Mouse (Mus musculus): Measurements from ENCODE around the gene Gsn. TPM values are rescaled to one million over a fixed set of nuclear protein-coding genes. Genes with fewer than 3 reads are reported as not detected.

The Gsn gene
- total RNA-seq, 2 experiments from 2014 or later: 164 to 171 TPM

DNA sequence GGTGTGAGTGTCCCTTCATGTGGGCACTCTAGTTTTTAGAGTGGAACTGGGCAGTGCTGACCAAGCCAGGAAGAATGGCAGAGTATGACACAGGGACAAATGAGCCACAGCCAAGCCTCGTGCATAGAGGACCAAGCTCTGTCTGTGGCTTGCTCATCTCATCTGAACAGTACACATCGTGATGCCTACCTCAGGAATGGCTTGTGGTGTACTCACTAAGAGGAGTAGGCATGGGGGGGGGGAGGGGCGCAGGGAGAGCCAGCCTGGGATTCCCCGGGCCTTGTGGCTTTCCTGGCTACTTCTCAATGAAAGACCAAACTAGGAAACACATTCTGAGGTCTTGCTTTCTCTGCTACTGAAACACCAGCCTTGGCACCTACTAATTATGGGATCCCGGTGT lies 1.2 kb upstream of the Gsn start:
- DNase-seq: no peak

DNA sequence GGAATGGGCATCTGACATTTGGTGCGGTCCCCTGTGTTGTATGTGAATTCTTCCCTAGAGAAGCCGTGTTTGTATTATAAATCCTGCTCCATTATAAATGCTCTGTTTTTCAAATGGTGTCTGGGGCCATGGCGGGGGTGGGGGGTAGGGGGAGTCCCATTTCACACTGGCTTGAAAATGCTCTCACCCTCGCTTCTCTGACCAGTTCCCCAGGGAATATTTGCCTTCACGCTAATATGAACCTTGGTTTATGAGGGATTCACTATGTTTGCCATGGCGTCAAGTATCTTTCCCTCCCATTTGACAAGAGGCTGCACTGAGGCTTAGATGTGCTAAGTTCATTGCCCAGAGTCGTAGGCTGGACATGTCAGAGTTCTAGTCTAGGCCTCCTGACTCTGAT lies 718 bp upstream of the Gsn start:
- no peak for DNase-seq

DNA sequence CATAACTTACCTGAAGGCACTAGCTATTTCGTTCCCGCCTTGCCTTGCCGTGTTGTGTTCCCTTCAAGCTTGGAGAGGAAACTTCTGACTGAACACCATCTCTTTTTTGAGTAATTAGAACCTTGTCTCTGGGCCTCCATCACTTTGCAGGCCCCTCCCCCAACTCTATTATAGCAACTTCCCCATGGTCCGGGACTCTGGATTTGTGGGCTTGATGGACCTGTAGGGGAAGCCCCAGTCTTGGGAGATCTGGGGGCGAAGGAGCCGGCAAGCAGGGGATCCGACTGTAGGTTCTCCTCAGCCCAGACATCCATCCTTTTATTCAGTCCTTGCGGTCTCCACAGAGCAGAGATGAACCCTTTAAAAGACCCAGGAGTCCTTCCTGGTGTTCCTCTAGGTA lies 752 bp downstream of the Gsn start:
- DNase-seq: no peak

DNA sequence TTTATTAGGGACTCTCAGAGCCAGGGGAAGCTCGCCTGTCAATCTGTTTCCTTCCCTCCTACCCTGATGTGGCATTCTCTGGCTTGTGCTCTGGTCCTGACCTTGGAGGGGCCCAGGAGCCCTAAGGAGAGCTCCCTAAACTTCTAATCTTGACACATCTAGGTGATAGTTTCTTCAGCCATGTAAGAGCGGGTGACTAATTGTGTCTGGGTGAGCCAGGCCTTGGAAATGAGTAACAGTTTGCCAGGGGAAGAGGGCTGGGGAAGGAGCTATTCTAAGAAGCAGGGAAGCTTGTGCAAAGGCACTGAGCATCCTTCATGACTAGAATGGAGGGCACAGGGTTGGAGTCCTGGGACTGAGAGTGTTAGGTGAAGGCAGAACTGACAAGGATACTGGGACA lies 1.7 kb downstream of the Gsn start:
- no peak for DNase-seq

DNA sequence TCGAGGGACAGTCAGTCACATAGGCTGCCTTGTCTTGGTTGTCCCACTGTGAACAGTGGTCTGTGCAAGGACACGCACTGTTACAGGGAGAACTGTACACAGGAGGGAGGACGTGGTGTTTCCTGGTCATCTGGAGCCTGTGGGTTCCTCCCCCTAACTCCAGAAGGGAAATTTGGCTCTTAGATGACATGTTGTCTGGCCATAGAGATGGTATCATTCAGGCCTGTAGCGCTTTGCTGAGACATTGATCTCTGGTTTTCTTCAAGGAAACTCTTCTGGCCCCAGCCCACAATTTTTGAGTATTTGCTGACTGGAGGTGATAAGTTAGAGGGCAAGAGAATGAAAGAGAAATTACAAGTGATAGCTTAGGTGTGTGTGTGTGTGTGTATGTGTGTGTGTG lies 2.4 kb downstream of the Gsn start:
- DNase-seq: no peak

DNA sequence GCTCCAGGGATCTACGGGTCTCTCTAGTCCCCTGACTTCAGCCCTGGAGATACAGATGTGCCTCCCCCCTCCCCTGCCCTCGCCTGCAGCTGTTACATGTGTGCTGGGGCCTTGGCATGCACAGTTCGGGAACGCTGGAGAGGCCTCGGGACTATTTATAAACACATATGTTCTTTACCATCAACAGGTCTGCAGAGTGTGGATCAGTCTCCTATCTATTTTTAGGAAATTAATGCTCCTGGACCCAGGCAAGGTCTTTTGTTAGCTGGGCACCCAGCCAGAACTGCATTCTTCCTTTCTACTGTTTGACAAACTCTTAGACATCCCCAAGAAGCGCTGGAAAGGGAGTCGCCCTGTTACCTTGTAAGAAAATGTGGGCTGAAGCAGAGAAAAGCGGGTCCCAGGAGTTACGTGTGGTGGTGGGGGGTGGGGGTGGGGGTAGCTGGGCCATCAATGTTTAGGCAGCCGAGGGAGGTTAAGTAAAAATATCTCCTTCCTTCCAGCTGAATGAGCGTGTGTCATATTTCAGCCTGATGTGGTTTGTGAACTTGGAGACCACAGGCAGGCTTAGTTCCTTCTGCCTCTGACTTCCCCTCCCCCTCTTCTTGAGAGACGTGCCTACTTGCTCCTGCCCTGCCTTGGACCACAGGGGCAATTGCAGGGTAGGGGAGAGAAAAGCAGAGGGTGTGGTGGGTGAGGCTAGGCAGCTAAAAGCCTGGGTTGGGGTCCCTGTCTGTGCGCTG lies 3.3 kb downstream of the Gsn start:
- DNase-seq: peak; percentile 50

DNA sequence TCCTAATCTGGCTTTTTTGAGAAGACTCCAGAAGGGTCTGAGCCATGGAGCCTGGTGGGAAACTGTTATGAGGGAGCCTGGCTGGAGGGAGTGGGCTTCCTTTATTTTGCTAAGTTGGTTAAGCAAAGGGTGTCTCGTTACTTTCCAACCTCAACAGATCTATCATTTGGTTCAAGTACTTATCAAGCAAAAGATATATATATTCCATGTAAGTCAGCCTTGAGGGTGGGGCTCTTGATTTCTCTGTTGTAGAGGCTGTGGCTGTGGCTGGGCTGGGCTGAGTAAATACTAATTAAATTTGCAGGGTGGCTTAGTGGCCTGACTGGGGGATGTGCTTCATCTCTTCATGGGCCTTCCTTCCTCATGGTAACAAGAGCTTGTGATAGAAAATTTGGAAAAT lies 4.1 kb downstream of the Gsn start:
- DNase-seq: no peak

DNA sequence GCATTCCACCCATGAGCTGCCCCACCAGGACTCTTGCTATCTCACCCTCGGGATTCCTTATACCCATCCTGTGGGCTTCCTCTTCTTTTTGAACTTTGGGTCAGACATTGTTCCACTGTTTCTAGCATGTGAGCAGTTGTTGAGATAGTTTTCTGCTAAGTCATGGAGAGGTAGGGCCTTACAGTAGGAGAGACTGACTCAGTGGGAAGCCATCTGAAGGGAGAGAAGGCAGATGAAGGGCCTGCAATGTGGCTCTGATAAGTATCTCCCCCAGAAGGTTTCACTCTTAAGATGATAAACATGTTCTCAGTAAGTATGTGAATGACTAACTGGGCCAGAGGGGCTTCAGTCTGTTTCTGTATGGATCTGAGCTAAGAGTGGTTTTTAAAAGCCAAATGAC lies 7.9 kb downstream of the Gsn start:
- DNase-seq: no peak

DNA sequence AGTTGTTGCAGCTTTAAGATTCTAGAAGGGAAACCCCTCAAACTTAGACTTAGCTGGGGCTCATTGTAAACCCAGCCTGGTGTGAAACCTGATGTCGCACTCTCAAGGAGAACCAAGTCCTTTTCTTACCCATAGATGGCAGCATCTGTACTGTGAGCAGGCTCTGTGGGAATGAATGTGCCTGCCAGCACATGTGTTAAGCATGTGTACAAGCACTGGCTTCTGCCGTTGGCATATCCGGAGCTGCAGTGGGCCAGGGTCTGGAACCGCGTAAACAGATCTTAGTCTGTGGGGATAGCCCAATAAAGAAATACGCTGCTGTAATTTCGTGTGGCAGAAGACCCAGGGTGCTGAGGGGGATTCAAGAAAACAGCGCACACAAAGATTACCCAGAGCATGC lies 9.1 kb downstream of the Gsn start:
- peak; percentile 59 for DNase-seq

DNA sequence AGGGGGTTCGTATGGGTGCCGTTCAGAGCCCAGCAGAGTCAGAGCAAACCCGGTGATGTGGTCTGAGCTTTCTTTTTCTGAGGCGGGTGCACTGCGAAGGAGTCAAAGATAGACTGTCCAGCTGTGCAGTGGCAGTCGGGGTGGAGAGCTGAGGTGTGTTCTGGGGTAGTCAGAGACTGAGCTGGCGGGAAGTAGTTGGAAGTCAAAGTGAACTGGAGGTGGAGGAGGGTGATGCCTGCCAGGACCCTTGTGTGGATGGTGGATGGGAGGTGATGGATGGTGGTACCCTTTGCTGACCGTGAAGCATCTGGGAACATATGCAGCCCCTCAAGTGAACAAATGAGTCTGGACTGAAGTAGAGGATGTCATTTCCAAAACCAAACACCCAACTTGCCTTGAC lies 9.6 kb downstream of the Gsn start:
- no peak for DNase-seq

DNA sequence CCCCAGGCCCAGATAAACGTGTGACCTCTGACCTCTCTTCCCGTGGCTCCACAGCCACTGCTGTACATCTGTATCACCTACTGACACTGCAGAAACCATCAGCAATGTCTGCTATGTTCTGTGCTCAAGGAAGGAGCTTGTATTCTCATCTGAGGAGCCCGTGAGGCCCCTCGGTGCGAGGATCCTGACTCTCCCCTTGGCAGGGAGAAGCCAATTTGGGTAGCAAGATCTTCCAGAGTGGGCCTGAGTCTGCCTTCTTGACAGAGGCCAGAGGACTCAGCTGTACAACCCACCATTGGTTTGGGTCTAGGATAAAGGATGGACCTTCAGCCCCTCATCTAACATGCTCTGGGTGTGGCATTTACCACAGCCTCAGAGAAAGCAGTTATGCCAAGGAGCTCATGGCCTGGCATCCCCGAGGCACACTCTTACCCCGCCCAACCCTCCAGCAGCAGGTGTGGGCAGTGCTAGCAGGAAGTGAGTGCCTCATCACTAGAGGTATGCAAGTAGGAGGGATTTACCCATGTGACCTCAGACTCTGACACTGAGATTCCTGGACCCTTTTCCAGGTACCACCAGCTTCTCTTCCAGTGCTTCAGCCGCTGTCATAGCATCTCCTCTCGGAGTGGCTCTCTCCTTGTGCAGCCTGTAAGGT lies 10.2 kb downstream of the Gsn start:
- no peak for DNase-seq

DNA sequence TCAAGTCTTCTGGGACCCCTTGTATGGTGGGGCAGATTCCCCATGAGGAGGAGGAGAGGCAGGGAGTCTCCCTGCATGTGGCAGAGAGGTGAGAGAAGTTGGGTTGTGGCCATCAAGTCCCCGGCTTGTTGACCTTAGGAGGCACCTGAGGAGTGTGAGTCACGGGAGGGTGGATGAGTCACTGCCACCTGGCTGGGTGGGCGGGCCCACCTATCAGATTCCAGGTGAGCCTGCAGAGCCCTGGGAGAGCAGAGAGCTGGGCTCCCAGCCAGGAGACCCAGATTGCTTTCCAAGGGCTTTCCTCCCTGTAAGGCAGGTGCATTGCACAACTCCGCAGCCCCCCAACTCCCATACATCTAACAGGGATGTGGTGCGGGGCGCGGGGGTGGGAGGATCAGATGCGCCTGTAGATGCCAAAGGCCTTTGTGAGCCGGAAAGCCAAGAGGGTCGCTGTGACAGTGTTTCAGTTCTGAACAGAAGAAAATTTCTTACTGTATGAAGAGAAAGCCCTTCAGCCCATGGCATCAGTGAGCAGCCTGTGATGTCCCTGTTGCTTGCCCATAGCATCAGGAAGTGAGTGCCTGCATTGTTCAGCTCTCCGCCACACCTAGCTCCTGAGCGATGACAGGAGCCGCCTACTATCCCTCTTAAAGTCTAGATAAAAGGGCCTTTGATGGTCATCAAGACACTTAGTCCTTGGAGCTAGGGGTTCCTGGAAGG lies 11.1 kb downstream of the Gsn start:
- no peak for DNase-seq

DNA sequence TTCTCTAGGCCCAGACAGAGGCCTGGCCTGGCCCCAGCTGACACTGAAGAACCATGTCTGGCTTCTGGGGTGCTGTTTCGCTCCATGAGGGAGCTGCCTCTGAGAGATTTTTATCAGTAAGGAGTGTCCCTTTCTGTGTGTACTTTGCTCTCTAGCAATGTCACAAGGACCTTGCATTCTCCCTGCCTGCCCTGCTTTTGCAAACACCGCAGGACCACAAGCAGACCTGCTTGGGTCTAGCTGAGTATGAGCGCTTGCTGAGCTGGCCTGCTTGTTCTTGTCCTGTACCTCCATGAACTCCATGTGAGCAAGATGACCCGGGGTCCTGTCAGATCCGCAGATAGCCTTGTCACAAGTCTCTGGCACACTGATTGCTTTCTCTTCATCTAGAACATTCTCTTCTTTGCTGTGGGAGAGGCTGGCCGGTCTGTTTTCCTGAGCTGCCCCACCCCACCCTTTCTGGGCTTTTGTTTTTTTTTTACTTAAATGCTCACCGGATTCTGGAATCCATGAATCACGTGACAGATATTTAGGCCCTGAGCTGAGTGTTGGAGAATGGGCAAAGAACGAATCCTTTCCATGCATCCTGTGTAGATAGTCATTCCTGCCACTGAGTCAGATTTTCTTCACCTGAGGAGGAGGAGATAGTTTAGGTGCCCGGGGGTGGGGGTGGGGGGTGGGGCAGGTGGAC lies 11.8 kb downstream of the Gsn start:
- no peak for DNase-seq

DNA sequence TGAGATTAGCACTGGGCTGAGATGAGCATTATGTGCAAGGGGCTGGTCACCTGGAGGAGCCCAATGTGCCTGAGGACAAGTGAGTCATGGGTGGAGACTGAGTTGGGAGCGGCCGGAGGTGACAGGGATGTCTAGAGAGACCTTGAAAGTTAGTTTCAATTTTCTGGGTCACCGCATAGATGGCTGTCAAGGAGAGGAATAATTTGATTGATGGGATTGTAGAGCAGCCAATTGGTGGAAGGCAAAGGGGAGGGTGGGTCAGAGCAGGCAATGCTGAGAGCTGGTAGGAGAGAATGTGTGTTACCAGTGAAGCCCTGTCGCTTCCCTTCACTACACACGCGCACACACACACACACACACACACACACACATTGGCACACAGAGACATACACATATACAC lies 13.0 kb downstream of the Gsn start:
- DNase-seq: no peak

DNA sequence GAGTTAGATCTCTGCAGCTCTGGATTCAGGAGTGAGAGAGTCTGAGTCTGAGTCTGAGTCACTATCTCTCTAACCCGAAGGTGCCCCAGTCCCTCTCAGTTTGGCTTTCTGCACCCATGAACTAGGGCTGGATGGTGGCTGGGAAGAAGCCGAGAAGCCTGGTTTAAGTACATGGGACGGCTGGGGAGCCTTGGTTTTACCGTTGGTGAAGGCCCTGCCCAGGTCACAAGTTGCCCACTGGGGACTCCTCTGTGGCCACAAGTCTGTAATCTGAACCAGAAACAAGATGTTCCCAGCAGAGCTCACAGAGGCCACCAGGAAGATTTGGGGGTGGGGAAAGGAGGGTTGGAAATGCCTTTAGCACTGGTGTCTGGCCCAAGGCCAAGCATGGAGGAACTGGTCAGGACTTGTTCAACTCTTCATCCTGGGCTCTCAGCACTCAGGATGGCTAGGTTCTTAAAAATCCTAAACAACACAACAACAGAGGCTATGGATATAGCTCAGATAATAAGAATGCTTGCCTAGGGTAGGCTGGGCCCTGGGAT lies 13.6 kb downstream of the Gsn start:
- peak; percentile 49 for DNase-seq

DNA sequence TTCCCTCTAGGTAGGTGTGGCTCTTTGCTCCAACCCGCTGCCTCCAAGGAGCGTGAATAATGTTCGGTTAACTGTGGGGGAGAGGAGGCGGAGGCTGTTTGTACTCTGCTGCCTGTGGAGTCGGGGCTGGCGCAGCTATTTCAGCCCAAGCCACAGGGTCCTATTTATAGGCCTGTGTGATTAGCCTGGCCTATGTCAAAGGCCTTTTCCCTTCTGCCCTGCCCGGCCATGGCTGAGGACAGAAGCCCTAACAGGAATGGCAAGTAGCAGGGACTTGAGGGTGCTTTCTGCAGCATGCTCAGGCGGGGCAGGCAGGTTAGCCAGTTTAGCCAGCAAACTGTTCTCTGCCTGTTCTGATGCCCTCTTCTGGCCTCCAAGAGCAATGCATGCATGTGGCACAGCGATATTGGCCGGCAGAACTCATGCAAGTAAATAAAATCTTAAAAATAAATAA lies 14.4 kb downstream of the Gsn start:
- DNase-seq: peak; percentile 70

DNA sequence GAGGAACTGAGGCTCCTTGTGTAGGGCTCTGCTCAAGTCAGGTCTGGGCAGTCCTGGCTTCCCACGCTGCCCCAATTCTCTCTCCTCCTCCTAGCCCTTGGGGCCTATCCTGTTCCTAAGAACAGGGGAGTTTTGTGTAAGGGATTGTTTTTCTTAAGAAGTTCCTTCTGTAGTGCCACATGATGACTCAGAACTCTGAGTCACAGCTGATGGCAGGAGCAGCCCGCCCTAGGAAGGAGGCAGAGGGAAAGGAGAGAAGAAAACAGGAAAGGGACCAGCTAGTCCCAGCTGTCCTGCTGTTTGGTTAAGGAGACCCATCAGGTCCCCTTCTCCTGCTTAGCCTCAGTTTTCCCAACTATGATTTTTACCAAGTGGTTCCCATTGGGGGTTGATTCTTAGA lies 15.6 kb downstream of the Gsn start:
- DNase-seq: peak; percentile 42

DNA sequence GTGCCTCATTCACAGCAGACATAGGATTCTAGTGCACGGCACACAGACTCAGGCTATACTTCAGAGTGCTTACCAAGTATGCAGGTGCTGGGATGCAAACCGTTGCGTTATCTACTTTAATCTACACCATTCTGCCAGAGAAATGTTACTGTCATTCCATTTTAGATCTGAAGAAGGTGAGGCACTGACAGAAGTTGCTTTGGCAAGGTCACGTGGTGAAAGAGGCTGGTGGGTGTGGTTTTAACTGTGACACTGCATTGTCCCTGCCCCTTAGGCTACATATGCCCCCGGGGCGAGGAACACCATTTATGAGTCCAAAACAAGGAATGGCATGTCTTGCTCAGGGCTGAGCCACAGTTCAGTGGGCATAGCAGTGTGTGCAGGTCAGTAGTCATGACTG lies 16.7 kb downstream of the Gsn start:
- no peak for DNase-seq

DNA sequence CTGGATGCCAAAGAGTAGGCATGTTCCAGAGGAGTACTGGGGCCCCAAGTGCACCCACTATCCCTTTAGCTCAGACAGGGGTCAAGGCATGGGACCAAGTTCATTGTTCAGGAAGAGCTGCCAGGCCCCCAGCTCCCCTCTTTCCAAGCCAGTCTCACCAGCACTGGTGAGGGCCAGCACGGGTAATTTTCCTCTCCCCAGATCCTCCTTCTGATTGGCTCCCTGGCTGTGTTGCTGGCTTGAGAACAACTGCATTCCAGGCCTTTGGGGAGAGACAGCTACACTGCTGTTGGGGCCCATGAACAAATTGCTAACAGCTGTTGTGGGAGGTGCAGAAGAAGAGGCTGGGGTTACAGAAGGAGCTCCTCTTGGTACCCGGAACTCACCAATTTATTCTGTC lies 17.4 kb downstream of the Gsn start:
- DNase-seq: peak; percentile 55

DNA sequence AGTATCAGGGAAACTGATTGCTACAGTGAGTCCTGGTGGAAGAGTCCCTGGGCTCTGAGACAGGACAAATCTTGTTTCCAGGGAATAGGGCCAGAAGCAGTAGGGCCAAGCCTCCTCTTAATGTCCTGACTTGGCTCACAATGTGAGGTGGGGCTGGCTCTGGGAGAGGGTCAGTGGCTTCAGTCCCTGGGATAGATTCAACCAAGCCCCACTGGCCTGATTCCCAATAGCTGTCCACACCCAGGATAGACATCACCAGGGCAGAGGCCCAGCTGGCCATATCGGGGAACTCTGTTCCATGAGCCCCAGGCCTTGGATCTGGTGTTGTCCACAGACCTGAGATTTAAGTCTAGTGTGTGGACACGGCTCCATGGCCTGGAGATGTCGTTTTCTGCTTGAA lies 21.5 kb downstream of the Gsn start:
- DNase-seq: peak; percentile 92

DNA sequence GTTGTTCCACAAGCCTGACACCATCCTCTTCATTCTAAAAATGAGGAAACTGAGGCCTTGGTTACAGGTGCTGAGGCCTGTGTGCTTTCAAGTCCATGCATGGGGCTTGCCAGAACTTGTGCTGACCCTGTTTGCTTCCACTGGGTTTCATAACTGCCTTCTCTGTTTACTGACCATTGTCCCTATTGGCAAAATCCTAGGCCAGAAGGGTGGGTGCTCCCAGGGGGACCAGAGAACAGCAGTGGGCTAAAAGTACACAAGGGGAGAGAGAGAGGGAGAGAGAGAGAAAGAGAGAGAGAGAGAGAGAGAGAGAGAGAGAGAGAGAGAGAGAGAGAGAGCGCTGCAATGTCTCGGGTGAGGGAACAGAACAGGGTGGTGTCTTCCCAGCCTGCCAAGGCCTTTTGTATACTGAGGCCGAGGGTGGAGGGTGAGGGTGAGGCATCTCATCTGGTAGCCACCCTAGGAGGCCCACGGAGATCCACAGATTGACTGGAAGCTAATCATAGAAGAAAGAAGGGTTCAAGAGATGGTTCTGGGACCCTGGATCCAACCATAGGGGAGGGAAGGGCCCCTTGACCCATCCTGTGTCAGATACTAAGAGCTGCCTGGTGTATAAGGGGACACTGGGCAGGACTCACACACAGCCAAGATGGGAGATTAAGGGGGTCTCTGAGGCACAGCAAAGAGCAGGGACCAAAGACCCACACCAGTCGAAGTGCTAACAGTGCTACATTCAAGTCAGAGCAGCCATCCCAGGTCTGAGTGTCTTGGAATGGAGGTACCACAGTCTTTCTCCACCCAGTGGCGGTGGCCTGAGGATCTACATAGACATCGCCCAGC lies 22.4 kb downstream of the Gsn start:
- no peak for DNase-seq

DNA sequence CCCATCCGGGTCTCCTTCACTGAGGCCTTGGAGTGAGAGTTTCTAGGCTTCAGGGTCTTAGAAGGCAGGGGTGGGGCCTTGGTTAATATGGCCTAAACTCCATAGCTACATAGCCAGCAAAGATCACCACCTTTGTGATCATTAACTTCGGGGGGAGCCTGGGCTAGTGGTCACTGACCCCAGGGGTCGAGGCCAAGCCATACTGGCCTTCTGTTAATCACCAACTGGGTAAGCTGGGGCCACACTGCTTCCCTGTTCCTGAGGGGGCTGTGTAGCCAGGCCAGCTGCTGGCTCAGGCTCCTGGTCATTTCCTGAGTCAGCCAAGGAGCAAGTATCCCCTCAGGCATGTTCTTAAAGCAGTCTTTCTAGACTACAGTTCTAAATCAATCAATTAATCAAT lies 23.8 kb downstream of the Gsn start:
- no peak for DNase-seq
